Mouse (Mus musculus) heart, postnatal 4 days (tissue): ENCODE data around the gene Apoa1. TPM values are rescaled to one million over a fixed set of nuclear protein-coding genes. Genes with fewer than 3 reads are reported as not detected.

Experiments
- DNase-seq: peaks from one replicate; pipeline ENCODE4 v3.0.0; 2021
- total RNA-seq, 2 experiments: library from RNA; stranded (reverse); gene quantifications; 2 replicates each; pipeline ENCODE4 v1.2.3; 2021

Apoa1 gene
- total RNA-seq, 2 experiments from 2014 or later, result 0.45 to 0.61 TPM

DNA sequence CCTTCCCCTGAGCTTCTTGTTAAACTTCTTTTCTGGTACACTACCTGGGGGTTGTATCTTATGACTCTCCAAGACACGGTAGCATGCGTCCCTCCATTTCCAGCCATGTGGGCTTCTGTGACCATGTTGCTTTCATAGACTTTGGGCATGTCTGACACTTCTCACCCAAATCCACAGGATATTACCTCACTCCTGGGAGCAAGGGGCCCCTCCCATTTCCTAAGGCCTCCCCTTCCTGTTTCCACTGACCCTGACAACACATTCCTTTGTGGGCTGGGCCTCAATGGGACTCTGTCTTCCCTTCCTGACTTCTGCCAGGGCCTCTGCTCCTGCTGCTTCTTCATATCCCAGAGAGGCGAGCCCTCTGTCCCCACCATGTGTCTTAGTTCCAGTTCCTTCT, 29.2 kb downstream of the Apoa1 start:
- peak; percentile 35 for DNase-seq

DNA sequence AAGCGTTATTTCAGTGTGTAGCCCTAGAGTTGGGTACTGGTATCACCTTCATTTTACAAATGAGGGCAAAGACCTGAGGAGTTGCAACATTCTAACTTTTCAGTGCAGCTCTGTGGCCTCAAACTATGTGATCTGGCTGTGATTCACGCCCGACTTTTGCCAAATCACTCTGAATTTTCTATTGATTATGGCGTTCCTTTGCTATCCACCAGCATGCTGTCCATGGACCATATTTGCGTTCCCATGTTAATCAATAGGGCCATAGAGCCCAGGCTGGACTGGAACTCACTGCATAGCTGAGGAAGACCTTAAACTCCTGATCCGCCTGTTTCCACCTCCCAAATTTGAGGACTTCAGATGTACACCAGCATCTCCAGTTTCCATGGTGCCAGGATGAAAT, 30.7 kb downstream of the Apoa1 start:
- DNase-seq, result no peak

DNA sequence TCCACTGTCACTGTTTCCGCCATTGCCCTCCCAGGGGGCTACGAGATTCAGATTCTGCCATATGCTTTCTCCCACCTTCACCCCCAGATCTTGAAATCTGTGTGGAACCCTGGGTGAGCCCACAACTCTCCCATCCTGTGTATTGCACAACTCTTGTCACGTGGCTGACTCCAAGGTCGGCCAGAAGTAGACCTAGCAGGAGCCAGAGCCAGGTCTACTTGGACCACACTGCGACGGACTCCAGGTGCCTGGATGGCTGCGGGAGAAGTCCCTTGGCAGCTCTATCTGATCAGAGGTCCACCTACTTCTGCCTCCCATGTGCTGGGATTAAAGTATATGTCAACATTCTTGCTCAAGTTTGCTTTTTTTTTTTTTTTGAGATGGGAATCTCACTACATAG, 32.8 kb downstream of the Apoa1 start:
- DNase-seq, result no peak

DNA sequence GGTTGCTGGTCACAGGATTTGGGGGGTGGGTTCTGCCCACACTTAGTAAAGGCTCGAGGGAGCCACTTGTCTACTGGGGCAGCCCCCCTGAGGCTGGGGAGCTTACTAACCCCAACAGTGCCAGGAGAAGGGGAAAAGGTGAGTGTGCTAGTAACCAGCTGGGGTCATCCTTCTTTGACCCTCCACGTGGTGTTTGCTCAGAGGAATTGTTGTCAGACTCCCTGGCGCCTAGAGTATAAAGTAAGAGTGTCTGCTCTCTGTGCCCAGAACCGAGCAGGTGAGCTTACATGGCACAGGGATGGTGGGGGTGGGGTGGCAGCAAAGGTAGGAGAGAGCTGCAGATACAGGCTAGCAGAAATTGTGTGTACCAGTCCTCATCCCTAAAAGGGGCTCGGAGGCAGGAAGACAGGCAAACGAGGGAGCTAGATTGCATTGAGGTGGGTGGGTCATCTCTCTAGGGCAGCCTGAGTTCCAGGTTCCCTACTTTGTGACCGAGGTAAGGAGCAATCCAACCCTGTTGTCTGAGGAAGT, 40.0 kb downstream of the Apoa1 start, which contains the start of gene Apoa5:
Gene Apoa5 (plus strand): TSS at position 291 of the 531 bp plus-strand sequence.
- DNase-seq, result no peak

DNA sequence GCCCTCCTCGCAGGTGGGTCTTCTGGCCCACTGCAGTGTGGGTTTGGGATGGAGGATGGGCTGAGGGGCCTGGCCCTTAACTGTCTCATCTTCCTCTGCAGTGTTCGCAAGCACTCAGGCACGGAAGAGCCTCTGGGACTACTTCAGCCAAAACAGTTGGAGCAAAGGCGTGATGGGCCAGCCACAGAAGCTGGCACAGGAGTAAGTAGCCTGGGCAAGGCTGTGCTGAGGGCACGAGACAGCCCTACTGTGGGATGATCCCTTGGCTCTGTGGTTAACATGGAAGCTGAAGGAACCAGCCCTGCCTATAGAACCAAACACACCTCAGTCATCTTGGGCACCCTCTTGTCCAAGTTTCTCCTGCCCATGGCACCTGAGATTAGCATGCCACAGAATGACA, 40.7 kb downstream of the Apoa1 start:
- DNase-seq, result no peak

DNA sequence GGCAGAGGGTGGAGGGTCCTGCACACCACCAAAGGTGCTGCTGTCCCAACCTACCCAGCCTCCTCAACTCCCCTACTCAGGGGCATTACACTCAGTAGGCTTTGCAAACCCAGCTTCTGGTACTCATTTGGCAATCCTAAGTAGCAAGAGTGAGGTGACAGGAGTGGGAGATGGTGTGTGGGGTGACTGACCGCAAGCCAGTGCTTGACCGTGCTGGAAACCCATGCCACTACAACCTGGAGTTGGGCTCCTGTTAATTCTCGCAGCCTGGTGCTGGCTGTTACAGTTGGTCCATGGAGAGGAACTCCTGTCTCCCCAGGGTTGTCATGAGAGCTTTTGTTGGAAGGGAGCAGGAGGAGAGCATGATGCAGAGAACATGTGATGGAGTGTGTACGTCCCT, 42.4 kb downstream of the Apoa1 start:
- no peak for DNase-seq

DNA sequence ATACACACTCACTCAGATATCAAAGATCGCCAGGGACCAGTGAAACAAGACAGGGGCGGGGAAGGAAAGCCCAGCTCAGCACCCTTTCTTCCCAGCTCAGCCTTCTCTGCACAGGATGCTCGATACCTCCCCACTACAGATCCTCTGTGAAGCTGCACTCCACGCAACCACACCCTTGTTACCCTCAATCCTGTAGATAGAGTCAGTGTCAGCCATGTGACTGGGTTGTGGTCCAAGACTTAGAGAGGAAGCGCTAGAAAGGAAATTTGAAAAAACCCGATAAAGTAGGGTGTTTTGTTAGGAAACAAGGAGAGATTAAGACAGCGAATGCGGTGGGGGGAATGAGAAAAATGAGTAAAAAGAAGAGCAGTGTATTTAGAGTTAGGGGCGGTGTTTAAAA, 43.7 kb downstream of the Apoa1 start:
- no peak for DNase-seq

DNA sequence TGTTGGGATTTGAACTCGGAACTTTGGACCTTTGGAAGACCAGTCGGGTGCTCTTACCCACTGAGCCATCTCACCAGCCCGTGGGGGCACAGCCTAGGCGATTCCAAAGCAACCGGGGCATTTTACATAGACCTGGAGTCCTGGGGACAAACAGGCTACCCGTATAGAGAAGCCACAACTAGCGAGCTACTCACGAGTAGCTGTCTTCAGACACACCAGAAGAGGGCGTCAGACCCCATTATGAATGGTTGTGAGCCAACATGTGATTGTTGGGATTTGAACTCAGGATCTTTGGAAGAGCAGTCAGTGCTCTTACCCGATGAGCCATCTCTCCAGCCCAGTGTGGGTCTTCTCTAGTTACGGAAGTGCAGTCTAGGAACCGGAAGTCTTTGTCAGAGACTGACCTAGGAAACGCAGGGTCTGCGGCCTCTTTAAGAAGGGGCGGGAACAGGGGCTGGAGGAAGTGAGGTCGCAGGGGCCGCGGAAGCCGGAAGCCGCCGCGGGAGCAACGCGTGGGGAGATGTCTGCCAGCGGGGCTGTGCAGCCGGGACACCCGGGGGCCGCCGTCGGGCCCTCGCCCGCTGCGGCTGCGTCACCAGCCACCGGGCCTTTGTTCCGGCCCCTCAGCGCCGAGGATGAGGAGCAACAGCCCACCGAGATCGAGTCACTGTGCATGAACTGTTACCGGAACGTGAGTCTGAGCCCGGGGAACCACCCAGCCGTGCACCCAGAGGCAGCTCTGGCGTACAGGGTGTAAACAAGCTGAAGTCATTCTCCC, 44.5 kb downstream of the Apoa1 start, which contains the start of gene Zpr1:
Gene Zpr1 (plus strand): TSS at position 388 of the 778 bp plus-strand sequence.
- peak; percentile 89 for DNase-seq

DNA sequence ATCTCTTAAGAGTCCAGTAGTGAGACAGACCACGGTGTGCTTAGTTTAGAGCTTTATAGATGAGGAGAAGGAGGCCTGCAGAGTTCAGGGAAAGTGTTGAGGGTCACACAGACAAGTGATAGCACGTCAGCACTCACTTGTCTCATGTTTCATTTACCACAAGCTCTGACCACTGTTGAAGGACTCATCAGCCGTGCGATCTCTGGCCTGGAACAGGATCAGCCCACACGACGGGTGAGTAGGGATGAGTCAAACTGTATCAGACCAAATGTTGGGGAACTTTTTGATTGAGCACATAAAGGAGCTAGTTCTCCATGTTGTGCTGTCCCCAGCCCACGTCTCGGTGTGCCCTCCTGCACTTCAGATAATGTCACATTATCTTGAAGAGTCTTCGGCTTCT, 46.1 kb downstream of the Apoa1 start:
- no peak for DNase-seq

Other genes starting within 250 kb of the Apoa1 start
- 100 to 1,000 TPM; 104 TPM for gene Pafah1b2, start 215.9 kb upstream of the Apoa1 start, total RNA-seq
- 10 to 100 TPM; 64.6 to 66.9 TPM for gene Sik3, start 215.8 kb upstream of the Apoa1 start, total RNA-seq
- gene Apoc3, start 7.1 kb downstream of the Apoa1 start, total RNA-seq, result not detected
- gene Apoa4, start 12.1 kb downstream of the Apoa1 start, total RNA-seq, result not detected
- not detected for gene Apoa5, start 40.1 kb downstream of the Apoa1 start, total RNA-seq
- gene Zpr1, start 44.5 kb downstream of the Apoa1 start, total RNA-seq, result 10 to 100 TPM; 19.3 to 23.5 TPM
- 10 to 100 TPM; 10.9 to 12.3 TPM for gene Bud13, start 54.4 kb downstream of the Apoa1 start, total RNA-seq
- gene 4931429L15Rik, start 91.4 kb downstream of the Apoa1 start, total RNA-seq, result not detected